Mouse (Mus musculus) intestine, postnatal 0 days (tissue): ENCODE data around the gene Cdc42bpb. TPM values are rescaled to one million over a fixed set of nuclear protein-coding genes. Genes with fewer than 3 reads are reported as not detected.

Experiments used
- ATAC-seq: fragments of 200-750 bp; cut with Nextera tagmentation; 2 replicates; pipeline ENCODE4 v1.8.0; 2017; ENCODE audit warnings: mild to moderate bottlenecking, moderate TSS enrichment, moderate library complexity
- H3K27ac ChIP-seq: fragments of 300-500 bp; sonication (generic); 2 replicates; pipeline ENCODE4 v1.5.1; 2014; ENCODE audit warnings: mild to moderate bottlenecking, low read depth, low read length, moderate library complexity
- H3K27me3 ChIP-seq: fragments of 300-500 bp; sonication (generic); replicated peaks from 2 replicates; pipeline ENCODE4 v1.6.1; 2014; ENCODE audit warnings: low read length, mixed read lengths; ENCODE audit not compliant: control insufficient read depth, insufficient read depth
- H3K36me3 ChIP-seq: fragments of 300-500 bp; sonication (generic); 2 replicates; pipeline ENCODE4 v1.6.1; 2014; ENCODE audit warnings: mild to moderate bottlenecking, moderate library complexity; ENCODE audit not compliant: control insufficient read depth, insufficient read depth
- H3K4me1 ChIP-seq: fragments of 300-500 bp; sonication (generic); replicated peaks from 2 replicates; pipeline ENCODE4 v1.6.1; 2014; ENCODE audit warnings: antibody characterized with exemption, low read length, mixed read lengths; ENCODE audit not compliant: control insufficient read depth, insufficient read depth
- H3K4me2 ChIP-seq: fragments of 300-500 bp; sonication (generic); replicated peaks from 2 replicates; pipeline ENCODE4 v1.6.1; 2014; ENCODE audit warnings: low read depth, mild to moderate bottlenecking, moderate library complexity
- H3K4me3 ChIP-seq: fragments of 300-500 bp; sonication (generic); 2 replicates; pipeline ENCODE4 v1.5.1; 2014; ENCODE audit warnings: low read depth, low read length
- H3K9ac ChIP-seq: fragments of 300-500 bp; sonication (generic); 2 replicates; pipeline ENCODE4 v1.6.1; 2014; ENCODE audit warnings: mild to moderate bottlenecking, low read depth, low read length
- H3K9me3 ChIP-seq: fragments of 300-500 bp; sonication (generic); 2 replicates; pipeline ENCODE4 v1.6.1; 2016; ENCODE audit warnings: mixed run types; ENCODE audit not compliant: control insufficient read depth
- CTCF ChIP-seq: sonication (generic); IDR thresholded peaks from 2 replicates; pipeline ENCODE4 v1.5.1; 2016; ENCODE audit warnings: low read depth, mild to moderate bottlenecking, control low read depth, antibody characterized with exemption, moderate library complexity
- WGBS: fragments of 180-500 bp; shearing (Covaris S2); extraction: QIAGEN DNeasy Blood & Tissue Kit; methylation state at CpG from one replicate; pipeline ENCODE4 v1.1.7; 2014; 5-methylcytosine and 5-hydroxymethylcytosine counted together
- polyA plus RNA-seq: library from polyadenylated mRNA; unstranded; fragments of >200 nt; fragmentation: Nextera tagmentation; extraction: Ambion mirVana; gene quantifications from 2 replicates; pipeline ENCODE4 v1.2.1, GENCODE M21; 2015

The Cdc42bpb gene
- polyA plus RNA-seq, result 26.4 and 27.2 TPM in 2 replicates

- no peaks in the 10 kb centered on the region for H3K27me3 ChIP-seq
- H3K4me1 ChIP-seq, result peaks cover 10% of the 10 kb centered on the region
- peak within 1 kb of the TSS; percentile 100 for H3K27ac ChIP-seq
- H3K9ac ChIP-seq, result peak within 1 kb of the TSS; percentile 97
- ATAC-seq, result peak; percentile 94
- H3K4me2 ChIP-seq, result peak within 1 kb of the TSS; percentile 70
- 0% methylated on average over 88 of the region's 94 CpGs for WGBS
- no peak for TF ChIP-seq CTCF
- H3K4me3 ChIP-seq, result peak within 1 kb of the TSS; percentile 96
- H3K36me3 ChIP-seq, result no peaks in the 10 kb centered on the region
- H3K9me3 ChIP-seq, result no peaks in the 10 kb centered on the region
These were observed at the start of gene Cdc42bpb for GRCm38 (mm10) chr12:111377376-111377973. Gene Cdc42bpb (minus strand): TSS chr12:111377718.

- no peaks in the 10 kb centered on the region for H3K9me3 ChIP-seq
- TF ChIP-seq CTCF, result peak; percentile 97
- 0 out of 2 replicates have a peak overlapping the region, but pooled peaks have one; percentile 13 for H3K4me2 ChIP-seq
- H3K36me3 ChIP-seq, result no peaks in the 10 kb centered on the region; the same call in 1 of the 2 replicates
- H3K9ac ChIP-seq, result no peak overlapping the region
- H3K27ac ChIP-seq, result no peak overlapping the region
- WGBS, result 17% methylated on average over 29 of the region's 29 CpGs
- peaks cover 35% of the 10 kb centered on the region for H3K27me3 ChIP-seq
- peak overlapping the region; percentile 11; the same call in 1 of the 2 replicates for H3K4me3 ChIP-seq
- ATAC-seq, result no peak
- peaks cover 3% of the 10 kb centered on the region for H3K4me1 ChIP-seq
These were observed 48.4 kb upstream of the Cdc42bpb start for GRCm38 (mm10) chr12:111425789-111426460.

- no peak for ATAC-seq
- Histone ChIP-seq H3K9ac (no peak overlapping the region), H3K4me3 (peak overlapping the region; percentile 11; the same call in 1 of the 2 replicates), H3K4me2 (peak overlapping the region; percentile 2; the same call in 1 of the 2 replicates), H3K4me1 (peaks cover 6% of the 10 kb centered on the region), H3K9me3 (no peaks in the 10 kb centered on the region), H3K27ac (no peak overlapping the region), H3K27me3 (peaks cover 35% of the 10 kb centered on the region), H3K36me3 (no peaks in the 10 kb centered on the region; the same call in 1 of the 2 replicates)
- 9% methylated on average over 15 of the region's 15 CpGs for WGBS
- peak; percentile 92 for TF ChIP-seq CTCF
These were observed 47.7 kb upstream of the Cdc42bpb start for GRCm38 (mm10) chr12:111425258-111425657.

- WGBS, result 43% methylated on average over 9 of the region's 9 CpGs
These were observed 47.0 kb upstream of the Cdc42bpb start for GRCm38 (mm10) chr12:111424547-111424946.

GRCm38 (mm10) chr12:111423570-111424129 lies 46.1 kb upstream of the Cdc42bpb start:
- Histone ChIP-seq H3K27me3 (peaks cover 35% of the 10 kb centered on the region), H3K4me2 (peak overlapping the region; percentile 47), H3K9ac (no peak overlapping the region), H3K36me3 (no peaks in the 10 kb centered on the region; the same call in 1 of the 2 replicates), H3K27ac (no peak overlapping the region), H3K4me1 (peaks cover 6% of the 10 kb centered on the region), H3K9me3 (no peaks in the 10 kb centered on the region), H3K4me3 (peak overlapping the region; percentile 16; the same call in 1 of the 2 replicates)
- no peak for ATAC-seq
- 25% methylated on average over 43 of the region's 43 CpGs for WGBS
- TF ChIP-seq CTCF, result no peak

More at GRCm38 (mm10) chr12:111424547-111424946, 47.0 kb upstream of the Cdc42bpb start:
- H3K27me3 ChIP-seq, result peaks cover 35% of the 10 kb centered on the region
- no peaks in the 10 kb centered on the region; the same call in 1 of the 2 replicates for H3K36me3 ChIP-seq
- no peaks in the 10 kb centered on the region for H3K9me3 ChIP-seq
- TF ChIP-seq CTCF, result no peak
- peaks cover 6% of the 10 kb centered on the region for H3K4me1 ChIP-seq
- H3K9ac ChIP-seq, result no peak overlapping the region
- no peak overlapping the region for H3K27ac ChIP-seq
- ATAC-seq, result no peak
- no peak overlapping the region for H3K4me3 ChIP-seq
- 0 out of 2 replicates have a peak overlapping the region, but pooled peaks have one; percentile 7 for H3K4me2 ChIP-seq

DNA sequence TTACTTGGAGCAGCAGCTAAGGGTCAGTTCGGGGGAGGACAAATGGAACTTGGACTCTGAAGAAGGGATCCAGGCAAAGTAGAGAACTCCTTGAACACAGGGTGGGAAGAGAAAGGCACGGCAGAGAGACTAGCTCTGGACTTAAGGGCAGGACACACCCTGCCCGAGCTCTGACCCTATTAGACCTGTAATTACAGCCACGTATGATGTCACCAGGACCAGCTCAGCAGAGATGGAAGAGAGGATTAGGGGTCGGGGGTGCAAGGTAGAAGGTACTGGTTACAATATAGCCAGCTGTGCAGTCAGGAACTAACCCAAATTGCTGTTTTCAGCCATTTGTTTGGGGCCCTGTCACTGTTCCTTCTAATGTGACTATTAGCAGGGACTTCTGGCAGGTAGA lies 45.3 kb upstream of the Cdc42bpb start:
- H3K9me3 ChIP-seq, result no peaks in the 10 kb centered on the region
- peaks cover 4% of the 10 kb centered on the region for H3K4me1 ChIP-seq
- H3K9ac ChIP-seq, result no peak overlapping the region
- peak overlapping the region; percentile 47 for H3K4me2 ChIP-seq
- WGBS, result 32% methylated on average over 5 of the region's 5 CpGs
- no peak overlapping the region for H3K27ac ChIP-seq
- H3K27me3 ChIP-seq, result peaks cover 35% of the 10 kb centered on the region
- TF ChIP-seq CTCF, result no peak
- ATAC-seq, result peak; percentile 67
- no peaks in the 10 kb centered on the region; the same call in 1 of the 2 replicates for H3K36me3 ChIP-seq
- no peak overlapping the region for H3K4me3 ChIP-seq
